Comparison of ENCODE assay signal across 15 mouse cellular contexts in genomic region chr7:124050421-124050820, GRCm38 (mm10).
"Had no signal": no experiment of that assay in that cellular context is flagged by ENCODE, and none has a peak within 500 bp of the region (broad histone marks: within the 10 kb centered on the region; RNA-seq: fewer than 3 reads in every experiment).

No protein-coding gene starts in this region.

- H3K4me3 ChIP-seq: neural tube, embryonic 15.5 days; stomach, embryonic 15.5 days had no signal

- H3K4me2 ChIP-seq: neural tube, embryonic 15.5 days; stomach, embryonic 15.5 days had no signal

- H3K9ac ChIP-seq: neural tube, embryonic 15.5 days; stomach, embryonic 15.5 days had no signal

- DNase-seq: retina, postnatal 1 day; right cerebral cortex, adult 18-20 months; right cerebral cortex, postnatal 14 days; right cerebral cortex, postnatal 25 days; right cerebral cortex, postnatal 4 days; spleen, adult 18-20 months; thymus, adult 18-20 months; thymus, adult 2 months; thymus, postnatal 14 days; thymus, postnatal 25 days; thymus, postnatal 36 days; thymus, postnatal 4 days had no signal

- H3K27ac ChIP-seq: neural tube, embryonic 15.5 days; stomach, embryonic 15.5 days; stomach, postnatal 0 days had no signal

- H3K4me1 ChIP-seq: neural tube, embryonic 15.5 days; stomach, embryonic 15.5 days had no signal

- H3K27me3 ChIP-seq: neural tube, embryonic 15.5 days; stomach, embryonic 15.5 days had no signal

- H3K36me3 ChIP-seq: neural tube, embryonic 15.5 days; stomach, embryonic 15.5 days had no signal

- H3K9me3 ChIP-seq: neural tube, embryonic 15.5 days; stomach, embryonic 15.5 days had no signal
